Mouse (Mus musculus) skeletal muscle tissue, postnatal 0 days (tissue): ENCODE results near the gene Usp40. TPM values are rescaled to one million over a fixed set of nuclear protein-coding genes. Genes with fewer than 3 reads are reported as not detected.

Experiments
- microRNA-seq, 2 experiments: library from miRNA; unstranded; fragments of <30 nt; microRNA quantifications; one replicate each; pipeline ENCODE4; 2016
- polyA plus RNA-seq: library from polyadenylated mRNA; unstranded; fragments of >200 nt; fragmentation: Nextera tagmentation; extraction: Ambion mirVana; gene quantifications from 2 replicates; pipeline ENCODE4 v1.2.1, GENCODE M21; 2015

Gene Usp40
- polyA plus RNA-seq = 14.8 and 17.3 TPM in 2 replicates

DNA sequence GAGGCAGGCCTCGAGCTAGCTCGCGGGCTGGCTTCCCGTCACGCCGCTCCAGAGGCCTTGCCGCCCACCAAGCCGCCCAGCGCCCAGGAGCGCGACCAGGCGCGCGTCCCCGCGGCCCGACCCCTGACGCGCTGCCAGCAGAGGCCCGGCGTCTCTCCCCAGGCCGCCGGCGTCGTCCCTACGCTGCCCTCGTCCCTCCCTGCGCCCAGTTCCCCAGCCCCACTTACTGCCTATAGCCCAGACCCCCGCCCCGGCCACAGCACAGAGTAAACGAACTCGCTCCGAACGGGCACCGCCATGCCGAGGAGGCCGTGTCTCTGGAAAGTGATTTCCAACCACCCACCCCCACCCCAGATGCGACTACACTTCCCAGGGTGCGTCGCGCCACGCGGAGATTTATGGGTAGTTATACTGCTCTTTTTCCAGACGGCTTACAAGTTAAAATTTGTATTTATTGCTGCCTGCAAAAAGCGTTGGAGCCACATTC lies at the start of gene Usp40:
Gene Usp40 (minus strand): TSS at position 341 of the 487 bp plus-strand sequence.

DNA sequence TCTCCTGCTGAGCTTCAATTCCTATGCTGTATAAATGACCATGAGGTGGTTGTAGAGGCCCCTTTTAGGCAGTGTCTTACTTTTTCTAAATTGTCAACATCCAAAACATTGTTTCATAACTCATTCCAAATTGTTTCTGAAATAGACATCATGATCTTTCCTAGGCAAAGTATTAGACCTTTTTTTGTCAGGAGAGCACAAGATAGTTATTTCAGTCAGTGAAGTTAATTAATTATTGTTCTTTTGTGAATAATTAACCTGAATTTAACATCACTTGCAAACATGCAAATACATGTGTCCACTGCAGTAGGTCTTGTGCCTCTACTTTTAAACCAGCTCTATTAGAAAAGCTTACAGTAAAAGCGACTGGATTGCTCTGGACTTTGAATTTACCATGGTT lies 46.7 kb upstream of the Usp40 start, which contains the start of gene Ugt1a10:
Gene Ugt1a10 (plus strand): TSS at position 301 of the 400 bp plus-strand sequence.

Small RNA genes within 50 kb of the gene (microRNA-seq; reads per million reads assigned to microRNA genes)
- 0 reads per million in 2 experiments for gene Gm25198

Other genes with a start within 250 kb of the Usp40 start
- gene Sag, start 204.9 kb downstream of the Usp40 start, polyA plus RNA-seq = 0.92 and 0.97 TPM in 2 replicates
- gene Dgkd, start 155.3 kb downstream of the Usp40 start, polyA plus RNA-seq = 15.3 and 18.1 TPM in 2 replicates
- gene Ugt1a10, start 46.8 kb upstream of the Usp40 start, polyA plus RNA-seq = not detected in 2 replicates
- not detected in 2 replicates for gene Ugt1a9, start 62.2 kb upstream of the Usp40 start, polyA plus RNA-seq
- gene Ugt1a8, start 79.3 kb upstream of the Usp40 start, polyA plus RNA-seq = not detected in 2 replicates
- 3.1 and 6.4 TPM in 2 replicates for gene Ugt1a7c, start 86.5 kb upstream of the Usp40 start, polyA plus RNA-seq
- 0.21 and 1.00 TPM in 2 replicates for gene Ugt1a6b, start 94.7 kb upstream of the Usp40 start, polyA plus RNA-seq
- 2.5 and 7.9 TPM in 2 replicates for gene Ugt1a6a, start 126.3 kb upstream of the Usp40 start, polyA plus RNA-seq
- not detected in 2 replicates for gene Ugt1a5, start 157.5 kb upstream of the Usp40 start, polyA plus RNA-seq
- gene Ugt1a2, start 192.1 kb upstream of the Usp40 start, polyA plus RNA-seq = not detected in 2 replicates
- 6.9 and 9.5 TPM in 2 replicates for gene Dnajb3, start 197.2 kb upstream of the Usp40 start, polyA plus RNA-seq
- gene Ugt1a1, start 203.4 kb upstream of the Usp40 start, polyA plus RNA-seq = 1.1 TPM in 1 of 2 replicates, not detected in the other
- gene Mroh2a, start 218.4 kb upstream of the Usp40 start, polyA plus RNA-seq = 0.74 and 0.99 TPM in 2 replicates